Mouse (Mus musculus) adrenal gland, postnatal 4 days (tissue): ENCODE data around the gene Esyt2. TPM values are rescaled to one million over a fixed set of nuclear protein-coding genes. Genes with fewer than 3 reads are reported as not detected.

Experiments used
- DNase-seq, 2 experiments: peaks; one replicate each; pipeline ENCODE4 v3.0.0; 2021 to 2022; ENCODE audit warnings: low spot score in 2 of 2, mixed read lengths in 2 of 2
- total RNA-seq, 2 experiments: library from RNA; stranded (reverse); gene quantifications; 2 replicates each; pipeline ENCODE4 v1.2.3; 2021

Esyt2 gene
- total RNA-seq, 2 experiments from 2014 or later = 44.7 to 53.2 TPM

- no peak for DNase-seq
These were observed 1.8 kb upstream of the Esyt2 start for GRCm38 (mm10) chr12:116279181-116279580.

- DNase-seq = no peak
These were observed 795 bp upstream of the Esyt2 start for GRCm38 (mm10) chr12:116280149-116280652.

- no peak for DNase-seq
These were observed 658 bp downstream of the Esyt2 start for GRCm38 (mm10) chr12:116281427-116282281.

- no peak for DNase-seq
These were observed 1.9 kb downstream of the Esyt2 start for GRCm38 (mm10) chr12:116282856-116283255.

- no peak for DNase-seq
These were observed 2.5 kb downstream of the Esyt2 start for GRCm38 (mm10) chr12:116283511-116283910.

GRCm38 (mm10) chr12:116293185-116293584, 12.2 kb downstream of the Esyt2 start:
- no peak for DNase-seq

- no peak for DNase-seq
These were observed 12.8 kb downstream of the Esyt2 start for GRCm38 (mm10) chr12:116293599-116294292.

GRCm38 (mm10) chr12:116299906-116300305, 18.9 kb downstream of the Esyt2 start:
- DNase-seq = no peak

GRCm38 (mm10) chr12:116302181-116302580, 21.2 kb downstream of the Esyt2 start:
- no peak for DNase-seq

GRCm38 (mm10) chr12:116306042-116306441, 25.0 kb downstream of the Esyt2 start:
- DNase-seq = no peak

- DNase-seq = no peak
These were observed 26.9 kb downstream of the Esyt2 start for GRCm38 (mm10) chr12:116307870-116308269.

- DNase-seq = no peak
These were observed 27.6 kb downstream of the Esyt2 start for GRCm38 (mm10) chr12:116308612-116309011.

GRCm38 (mm10) chr12:116313816-116314215, 32.8 kb downstream of the Esyt2 start:
- no peak for DNase-seq

GRCm38 (mm10) chr12:116315498-116315897, 34.5 kb downstream of the Esyt2 start:
- DNase-seq = no peak

GRCm38 (mm10) chr12:116317818-116318217, 36.8 kb downstream of the Esyt2 start:
- DNase-seq = no peak

GRCm38 (mm10) chr12:116325545-116325944, 44.5 kb downstream of the Esyt2 start:
- no peak for DNase-seq

- DNase-seq = no peak
These were observed 45.2 kb downstream of the Esyt2 start for GRCm38 (mm10) chr12:116326159-116326558.

- DNase-seq = no peak
These were observed 53.3 kb downstream of the Esyt2 start for GRCm38 (mm10) chr12:116334253-116334652.

GRCm38 (mm10) chr12:116340160-116340559, 59.2 kb downstream of the Esyt2 start:
- DNase-seq = no peak

- DNase-seq = no peak
These were observed 67.8 kb downstream of the Esyt2 start for GRCm38 (mm10) chr12:116348755-116349286.

GRCm38 (mm10) chr12:116349376-116349775, 68.4 kb downstream of the Esyt2 start:
- DNase-seq = no peak

GRCm38 (mm10) chr12:116351022-116351421, 70.0 kb downstream of the Esyt2 start:
- DNase-seq = no peak
